Mouse (Mus musculus) lung, adult 18-20 months (tissue): Measurements from ENCODE around the gene Tmem255b.

Experiments
- DNase-seq, 2 experiments: peaks; one replicate each; pipeline ENCODE4 v3.0.0; 2022; ENCODE audit warnings: mixed read lengths in 2 of 2

Tmem255b gene

GRCm38 (mm10) chr8:13434889-13435288 is at the start of gene Tmem255b:
Tmem255b (plus strand) TSS chr8:13435189.
- no peak for DNase-seq

GRCm38 (mm10) chr8:13386366-13386765 is 48.6 kb upstream of the Tmem255b start:
- no peak for DNase-seq

GRCm38 (mm10) chr8:13387728-13388127 is 47.3 kb upstream of the Tmem255b start:
- DNase-seq, result no peak

- DNase-seq, result no peak
Measured at GRCm38 (mm10) chr8:13388744-13389143, 46.2 kb upstream of the Tmem255b start.

GRCm38 (mm10) chr8:13393869-13394268 is 41.1 kb upstream of the Tmem255b start:
- no peak for DNase-seq

GRCm38 (mm10) chr8:13396725-13397124 is 38.3 kb upstream of the Tmem255b start, which contains the start of gene Atp4b:
Atp4b (minus strand) TSS chr8:13396825.
- no peak for DNase-seq

GRCm38 (mm10) chr8:13403517-13403916 is 31.5 kb upstream of the Tmem255b start:
- no peak for DNase-seq

- DNase-seq, result no peak
Measured at GRCm38 (mm10) chr8:13404666-13405131, 30.3 kb upstream of the Tmem255b start, which contains the start of gene Grk1. Grk1 (plus strand) TSS chr8:13405081.

- DNase-seq, result no peak
Measured at GRCm38 (mm10) chr8:13406011-13406410, 29.0 kb upstream of the Tmem255b start.

- peak; percentile 27 to 44 for DNase-seq
Measured at GRCm38 (mm10) chr8:13411597-13411996, 23.4 kb upstream of the Tmem255b start.

- DNase-seq, result peak; percentile 27 to 35
Measured at GRCm38 (mm10) chr8:13412891-13413558, 22.0 kb upstream of the Tmem255b start.

GRCm38 (mm10) chr8:13413823-13414390 is 21.1 kb upstream of the Tmem255b start:
- DNase-seq, result no peak

- DNase-seq, result no peak
Measured at GRCm38 (mm10) chr8:13415879-13416278, 19.1 kb upstream of the Tmem255b start.

- no peak for DNase-seq
Measured at GRCm38 (mm10) chr8:13419111-13419639, 15.8 kb upstream of the Tmem255b start.

GRCm38 (mm10) chr8:13420970-13421369 is 14.0 kb upstream of the Tmem255b start:
- DNase-seq, result peak; percentile 59 to 70

GRCm38 (mm10) chr8:13427351-13427750 is 7.6 kb upstream of the Tmem255b start:
- no peak for DNase-seq

GRCm38 (mm10) chr8:13428156-13428555 is 6.8 kb upstream of the Tmem255b start:
- DNase-seq, result no peak

- no peak for DNase-seq
Measured at GRCm38 (mm10) chr8:13430412-13430811, 4.6 kb upstream of the Tmem255b start.

GRCm38 (mm10) chr8:13430866-13431265 is 4.1 kb upstream of the Tmem255b start:
- DNase-seq, result no peak

GRCm38 (mm10) chr8:13433130-13433529 is 1.9 kb upstream of the Tmem255b start:
- no peak for DNase-seq

GRCm38 (mm10) chr8:13436052-13436451 is 1.1 kb downstream of the Tmem255b start:
- DNase-seq, result no peak

GRCm38 (mm10) chr8:13437531-13437930 is 2.5 kb downstream of the Tmem255b start:
- DNase-seq, result no peak

GRCm38 (mm10) chr8:13442152-13442551 is 7.2 kb downstream of the Tmem255b start:
- DNase-seq, result no peak

- no peak for DNase-seq
Measured at GRCm38 (mm10) chr8:13446456-13446855, 11.5 kb downstream of the Tmem255b start.
